Mouse (Mus musculus) liver, embryonic 16.5 days (tissue): Measurements from ENCODE around the gene Shisa7. TPM values are rescaled to one million over a fixed set of nuclear protein-coding genes. Genes with fewer than 3 reads are reported as not detected.
A peak's percentile ranks its signal among the peaks of the same experiment; 100 is the strongest.

ENCODE experiments used
- ATAC-seq: fragments of 200-750 bp; cut with Nextera tagmentation; 2 replicates; pipeline ENCODE4 v1.8.0; 2017; ENCODE audit warnings: low read depth, mild to moderate bottlenecking, moderate number of reproducible peaks, moderate library complexity
- H3K27ac ChIP-seq: fragments of 300-500 bp; sonication (generic); 2 replicates; pipeline ENCODE4 v1.5.1; 2014; ENCODE audit warnings: mild to moderate bottlenecking, low read length
- H3K27me3 ChIP-seq: fragments of 300-500 bp; sonication (generic); 2 replicates; pipeline ENCODE4 v1.6.1; 2014; ENCODE audit warnings: low read depth, low read length, mixed read lengths; ENCODE audit not compliant: control insufficient read depth, insufficient read depth
- H3K36me3 ChIP-seq: fragments of 300-500 bp; sonication (generic); 2 replicates; pipeline ENCODE4 v1.6.1; 2014; ENCODE audit warnings: mild to moderate bottlenecking; ENCODE audit not compliant: control insufficient read depth, insufficient read depth
- H3K4me1 ChIP-seq: fragments of 300-500 bp; sonication (generic); 2 replicates; pipeline ENCODE4 v1.6.1; 2014; ENCODE audit warnings: low read depth, low read length, mixed read lengths; ENCODE audit not compliant: control insufficient read depth
- H3K4me2 ChIP-seq: fragments of 300-500 bp; sonication (generic); 2 replicates; pipeline ENCODE4 v1.6.1; 2014; ENCODE audit warnings: low read depth, low read length, mixed read lengths
- H3K4me3 ChIP-seq: fragments of 300-500 bp; sonication (generic); 2 replicates; pipeline ENCODE4 v1.5.1; 2014; ENCODE audit warnings: low read depth, mild to moderate bottlenecking, low read length
- H3K9ac ChIP-seq: fragments of 300-500 bp; sonication (generic); 2 replicates; pipeline ENCODE4 v1.6.1; 2014; ENCODE audit warnings: low read depth, low read length
- H3K9me3 ChIP-seq: fragments of 300-500 bp; sonication (generic); replicated peaks from 2 replicates; pipeline ENCODE4 v1.6.1; 2016; ENCODE audit warnings: low read length; ENCODE audit not compliant: control insufficient read depth
- WGBS: fragments of 180-500 bp; shearing (Covaris S2); extraction: QIAGEN DNeasy Blood & Tissue Kit; methylation state at CpG from one replicate; pipeline ENCODE4 v1.1.7; 2014; ENCODE audit not compliant: insufficient replicate concordance; 5-methylcytosine and 5-hydroxymethylcytosine counted together
- polyA plus RNA-seq: library from polyadenylated mRNA; unstranded; fragments of >200 nt; fragmentation: Nextera tagmentation; extraction: Ambion mirVana; gene quantifications from 2 replicates; pipeline ENCODE4 v1.2.1, GENCODE M21; 2015

Gene Shisa7
- polyA plus RNA-seq, 1 experiment from 2014 or later: not detected

GRCm38 (mm10) chr7:4856508-4856907, 12.0 kb upstream of the Shisa7 start:
- Histone ChIP-seq H3K9ac (no peak overlapping the region), H3K27ac (no peak overlapping the region), H3K4me1 (no peaks in the 10 kb centered on the region), H3K4me2 (no peak overlapping the region), H3K9me3 (no peaks in the 10 kb centered on the region), H3K4me3 (no peak overlapping the region), H3K27me3 (no peaks in the 10 kb centered on the region), H3K36me3 (no peaks in the 10 kb centered on the region)
- ATAC-seq: no peak
- 51% methylated on average over 9 of the region's 9 CpGs for WGBS

GRCm38 (mm10) chr7:4853613-4854012, 9.1 kb upstream of the Shisa7 start:
- WGBS: 57% methylated on average over 3 of the region's 3 CpGs
- Histone ChIP-seq H3K4me1 (no peaks in the 10 kb centered on the region), H3K9ac (no peak overlapping the region), H3K9me3 (no peaks in the 10 kb centered on the region), H3K4me3 (no peak overlapping the region), H3K27ac (no peak overlapping the region), H3K4me2 (no peak overlapping the region), H3K27me3 (no peaks in the 10 kb centered on the region), H3K36me3 (no peaks in the 10 kb centered on the region)
- no peak for ATAC-seq

GRCm38 (mm10) chr7:4851315-4851688, 6.8 kb upstream of the Shisa7 start:
- H3K36me3 ChIP-seq: no peaks in the 10 kb centered on the region
- H3K4me2 ChIP-seq: no peak overlapping the region
- WGBS: 60% methylated on average over 8 of the region's 8 CpGs
- H3K4me1 ChIP-seq: no peaks in the 10 kb centered on the region
- H3K4me3 ChIP-seq: no peak overlapping the region
- ATAC-seq: no peak
- no peak overlapping the region for H3K9ac ChIP-seq
- no peaks in the 10 kb centered on the region for H3K9me3 ChIP-seq
- no peak overlapping the region for H3K27ac ChIP-seq
- 0 out of 2 replicates have a peak, but pooled peaks cover 2% of the 10 kb centered on the region for H3K27me3 ChIP-seq

DNA sequence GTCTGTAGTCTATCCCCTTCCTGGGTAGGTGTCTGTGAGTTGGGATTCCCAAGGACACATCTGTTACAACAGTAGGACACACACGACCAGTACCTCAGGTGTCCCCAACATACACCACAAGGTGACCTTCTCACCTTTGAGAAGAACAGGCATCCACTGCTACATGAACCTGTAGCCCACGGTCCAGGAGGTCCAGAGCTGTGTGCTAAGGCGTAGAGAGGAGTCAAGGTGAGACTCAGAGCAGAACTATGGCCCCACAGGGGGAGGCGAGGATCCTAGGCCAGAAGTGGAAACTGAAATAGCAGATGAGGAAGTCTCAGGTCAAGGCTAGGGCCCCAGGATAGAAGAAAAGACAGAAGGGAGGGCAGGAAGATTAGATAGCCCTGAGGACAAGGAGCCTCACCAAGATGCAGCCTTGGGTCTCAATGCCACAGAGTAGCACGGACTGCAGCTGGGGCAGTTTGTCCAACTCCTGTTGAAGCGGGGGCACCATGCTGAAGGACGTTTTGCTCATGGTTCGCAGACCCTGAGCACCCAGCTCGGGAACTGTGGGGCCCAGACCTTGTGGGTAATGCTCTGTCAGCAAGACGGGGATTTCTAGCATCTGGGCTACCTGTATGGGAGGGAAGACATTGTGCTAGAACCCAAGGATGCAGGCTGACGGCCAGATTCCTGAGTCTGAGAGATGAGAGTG, 6.3 kb upstream of the Shisa7 start:
- no peak overlapping the region for H3K4me3 ChIP-seq

GRCm38 (mm10) chr7:4849372-4849771, 4.9 kb upstream of the Shisa7 start:
- no peak overlapping the region for H3K27ac ChIP-seq
- ATAC-seq: no peak
- no peak overlapping the region for H3K9ac ChIP-seq
- no peaks in the 10 kb centered on the region for H3K4me1 ChIP-seq
- no peak overlapping the region for H3K4me3 ChIP-seq
- no peaks in the 10 kb centered on the region for H3K36me3 ChIP-seq
- 38% methylated on average over 9 of the region's 9 CpGs for WGBS
- peaks cover 20% of the 10 kb centered on the region for H3K27me3 ChIP-seq
- no peaks in the 10 kb centered on the region for H3K9me3 ChIP-seq
- no peak overlapping the region for H3K4me2 ChIP-seq

More for the DNA sequence above, 6.3 kb upstream of the Shisa7 start:
- WGBS: 46% methylated on average over 11 of the region's 11 CpGs
- ATAC-seq: no peak
- Histone ChIP-seq H3K9me3 (no peaks in the 10 kb centered on the region), H3K27ac (no peak overlapping the region), H3K4me2 (no peak overlapping the region), H3K36me3 (no peaks in the 10 kb centered on the region), H3K4me1 (no peaks in the 10 kb centered on the region), H3K27me3 (peaks cover 7% of the 10 kb centered on the region), H3K9ac (no peak overlapping the region)

DNA sequence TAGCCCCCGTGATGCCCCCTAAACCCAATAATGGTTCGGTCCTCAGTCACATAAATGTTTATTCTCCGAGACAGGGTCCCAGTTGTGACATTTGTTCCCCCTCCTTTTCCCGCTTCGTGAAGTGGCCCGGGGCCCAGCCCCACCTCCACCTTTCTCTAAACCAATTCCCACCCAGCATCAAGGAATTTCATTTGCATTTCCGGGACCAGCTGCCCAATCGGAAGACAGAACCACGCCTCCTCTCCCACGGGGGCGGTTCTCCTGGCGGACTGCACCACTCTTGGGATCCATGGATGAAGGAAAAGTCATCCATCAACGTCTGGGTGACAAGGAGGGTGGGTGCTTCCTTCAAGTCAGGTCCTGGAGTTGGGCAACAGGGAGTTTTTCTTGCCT, 417 bp upstream of the Shisa7 start:
- Histone ChIP-seq H3K36me3 (no peaks in the 10 kb centered on the region), H3K9ac (no peak overlapping the region), H3K4me1 (no peaks in the 10 kb centered on the region; the same call in 1 of the 2 replicates), H3K9me3 (no peaks in the 10 kb centered on the region), H3K4me3 (no peak overlapping the region), H3K4me2 (peak overlapping the region; percentile 17; the same call in 1 of the 2 replicates), H3K27me3 (peaks cover 53% of the 10 kb centered on the region), H3K27ac (no peak overlapping the region)
- ATAC-seq: no peak
- WGBS: 1% methylated on average over 13 of the region's 13 CpGs

GRCm38 (mm10) chr7:4843604-4844244, 772 bp downstream of the Shisa7 start:
- Histone ChIP-seq H3K27me3 (peaks cover 62% of the 10 kb centered on the region), H3K36me3 (no peaks in the 10 kb centered on the region), H3K4me2 (no peak overlapping the region), H3K27ac (no peak overlapping the region), H3K9ac (no peak overlapping the region), H3K4me1 (no peaks in the 10 kb centered on the region; the same call in 1 of the 2 replicates), H3K4me3 (no peak overlapping the region), H3K9me3 (no peaks in the 10 kb centered on the region)
- no peak for ATAC-seq
- 2% methylated on average over 34 of the region's 34 CpGs for WGBS

DNA sequence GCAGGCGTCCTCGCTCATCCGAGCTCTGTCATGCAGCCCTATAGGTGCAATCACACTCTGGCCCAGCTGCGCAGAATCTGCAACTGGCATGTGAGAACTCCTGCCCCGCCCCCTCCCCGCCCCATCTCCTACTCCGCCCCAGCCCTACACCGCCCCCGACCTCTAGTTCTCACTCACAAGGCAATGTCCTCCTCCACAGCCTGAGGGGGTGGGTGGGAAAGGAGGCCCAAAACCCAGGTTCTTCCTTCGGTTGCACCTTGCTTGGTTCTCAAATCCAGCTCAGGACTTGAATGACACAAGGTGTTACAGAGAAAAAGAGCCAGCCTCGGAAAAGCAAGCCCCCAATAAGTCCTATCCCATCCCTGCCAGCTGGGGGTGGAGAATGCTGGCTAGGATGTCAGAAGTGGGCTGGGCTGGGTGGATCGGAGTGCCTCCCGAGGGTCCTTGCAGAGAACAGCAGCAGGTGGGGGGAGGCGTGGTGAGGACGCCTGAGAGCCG, 1.8 kb downstream of the Shisa7 start:
- peaks cover 66% of the 10 kb centered on the region for H3K27me3 ChIP-seq
- H3K4me3 ChIP-seq: no peak overlapping the region
- WGBS: 1% methylated on average over 16 of the region's 16 CpGs
- 0 out of 2 replicates have a peak, but pooled peaks have one; percentile 19 for ATAC-seq
- H3K9ac ChIP-seq: no peak overlapping the region
- no peak overlapping the region for H3K27ac ChIP-seq
- H3K4me2 ChIP-seq: no peak overlapping the region
- no peaks in the 10 kb centered on the region; the same call in 1 of the 2 replicates for H3K4me1 ChIP-seq
- H3K36me3 ChIP-seq: no peaks in the 10 kb centered on the region
- H3K9me3 ChIP-seq: no peaks in the 10 kb centered on the region

GRCm38 (mm10) chr7:4842077-4842476, 2.4 kb downstream of the Shisa7 start:
- 44% methylated on average over 5 of the region's 5 CpGs for WGBS
- Histone ChIP-seq H3K9me3 (no peaks in the 10 kb centered on the region), H3K27me3 (peaks cover 72% of the 10 kb centered on the region), H3K27ac (no peak overlapping the region), H3K4me2 (no peak overlapping the region), H3K9ac (no peak overlapping the region), H3K4me3 (no peak overlapping the region), H3K36me3 (no peaks in the 10 kb centered on the region), H3K4me1 (no peaks in the 10 kb centered on the region; the same call in 1 of the 2 replicates)
- no peak for ATAC-seq
